Mouse (Mus musculus): Measurements from ENCODE around the gene Cdc42bpb.

Gene Cdc42bpb

GRCm38 (mm10) chr12:111377376-111377973 is at the start of gene Cdc42bpb:
Gene Cdc42bpb, minus strand, starts transcription at chr12:111377718.
- DNase-seq (ENCODE audit: low read depth, low spot score): peak; percentile 80

GRCm38 (mm10) chr12:111425789-111426460 is 48.4 kb upstream of the Cdc42bpb start:
- no peak for DNase-seq (ENCODE audit: low read depth, low spot score)

GRCm38 (mm10) chr12:111425258-111425657 is 47.7 kb upstream of the Cdc42bpb start:
- DNase-seq (ENCODE audit: low read depth, low spot score): no peak

- DNase-seq (ENCODE audit: low read depth, low spot score): no peak
These were observed 47.0 kb upstream of the Cdc42bpb start for GRCm38 (mm10) chr12:111424547-111424946.

- DNase-seq (ENCODE audit: low read depth, low spot score): no peak
These were observed 46.1 kb upstream of the Cdc42bpb start for GRCm38 (mm10) chr12:111423570-111424129.

GRCm38 (mm10) chr12:111422852-111423251 is 45.3 kb upstream of the Cdc42bpb start:
- DNase-seq (ENCODE audit: low read depth, low spot score): no peak

GRCm38 (mm10) chr12:111420946-111421709 is 43.6 kb upstream of the Cdc42bpb start:
- no peak for DNase-seq (ENCODE audit: low read depth, low spot score)

GRCm38 (mm10) chr12:111419918-111420317 is 42.4 kb upstream of the Cdc42bpb start:
- DNase-seq (ENCODE audit: low read depth, low spot score): no peak

- DNase-seq (ENCODE audit: low read depth, low spot score): no peak
These were observed 39.6 kb upstream of the Cdc42bpb start, which contains the start of gene Exoc3l4 for GRCm38 (mm10) chr12:111416921-111417779. Gene Exoc3l4, plus strand, starts transcription at chr12:111417017.

GRCm38 (mm10) chr12:111413300-111413699 is 35.8 kb upstream of the Cdc42bpb start:
- DNase-seq (ENCODE audit: low read depth, low spot score): no peak

GRCm38 (mm10) chr12:111412581-111413284 is 35.2 kb upstream of the Cdc42bpb start:
- no peak for DNase-seq (ENCODE audit: low read depth, low spot score)

GRCm38 (mm10) chr12:111411631-111412355 is 34.3 kb upstream of the Cdc42bpb start:
- DNase-seq (ENCODE audit: low read depth, low spot score): no peak

GRCm38 (mm10) chr12:111409583-111409982 is 32.1 kb upstream of the Cdc42bpb start:
- no peak for DNase-seq (ENCODE audit: low read depth, low spot score)

- DNase-seq (ENCODE audit: low read depth, low spot score): no peak
These were observed 29.1 kb upstream of the Cdc42bpb start, which contains the start of gene Lbhd2 for GRCm38 (mm10) chr12:111406622-111407021. Gene Lbhd2, plus strand, starts transcription at chr12:111406809.

GRCm38 (mm10) chr12:111404880-111405279 is 27.4 kb upstream of the Cdc42bpb start:
- no peak for DNase-seq (ENCODE audit: low read depth, low spot score)

- DNase-seq (ENCODE audit: low read depth, low spot score): no peak
These were observed 24.1 kb upstream of the Cdc42bpb start for GRCm38 (mm10) chr12:111401454-111402184.

GRCm38 (mm10) chr12:111396997-111397396 is 19.5 kb upstream of the Cdc42bpb start:
- no peak for DNase-seq (ENCODE audit: low read depth, low spot score)

- no peak for DNase-seq (ENCODE audit: low read depth, low spot score)
These were observed 16.5 kb upstream of the Cdc42bpb start for GRCm38 (mm10) chr12:111394008-111394407.

GRCm38 (mm10) chr12:111387146-111387545 is 9.6 kb upstream of the Cdc42bpb start:
- DNase-seq (ENCODE audit: low read depth, low spot score): no peak
